Mouse (Mus musculus) kidney, postnatal 4 days (tissue): Measurements from ENCODE around the gene Zfp429.
A peak's percentile ranks its signal among the peaks of the same experiment; 100 is the strongest.
"Not testable (repeated sequence)": the region's sequence is repeated elsewhere in the genome, so short reads cannot be mapped to it uniquely, and the experiment has no call there.

Source experiments
- DNase-seq, 2 experiments: peaks; one replicate each; pipeline ENCODE4 v3.0.0; 2021; ENCODE audit warnings: mixed read lengths in 2 of 2

The Zfp429 gene

DNA sequence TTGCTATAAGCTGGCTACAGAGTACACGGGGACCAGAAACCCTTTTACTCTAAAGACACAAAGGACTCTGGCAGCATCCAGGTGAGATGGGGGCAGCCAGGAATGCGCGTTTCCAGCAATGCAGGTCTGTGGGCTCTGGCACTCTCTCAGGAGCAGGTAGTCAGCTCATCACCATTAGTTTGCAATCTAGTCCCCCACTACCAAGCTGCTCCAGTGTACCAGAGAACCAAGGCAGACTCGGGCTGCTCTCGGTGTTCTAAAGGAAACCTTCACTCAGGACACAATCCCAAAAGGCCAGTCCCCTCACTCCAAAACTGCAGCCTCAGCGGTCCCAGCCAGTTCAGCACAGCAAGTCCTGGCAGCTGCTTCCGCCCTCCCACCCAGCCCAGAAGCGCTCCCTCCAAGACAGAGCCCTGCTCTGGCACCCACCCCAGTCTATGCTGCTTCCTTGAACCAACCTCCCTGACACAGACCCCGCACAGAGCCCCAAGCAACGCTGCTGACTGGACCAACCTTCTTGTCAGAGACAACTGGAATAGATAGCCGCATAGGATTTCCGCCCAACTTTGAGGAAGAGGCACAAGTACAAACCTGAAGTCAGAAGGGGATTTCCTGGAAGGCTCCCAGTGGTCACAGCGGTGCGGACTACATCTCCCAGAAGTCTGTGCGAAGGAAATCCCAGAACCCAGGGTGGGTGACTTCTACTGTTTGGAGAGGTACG lies at the start of gene Zfp429:
Gene Zfp429 (minus strand): TSS at position 637 of the 721 bp plus-strand sequence.
- peak; percentile 79 to 82 for DNase-seq

DNA sequence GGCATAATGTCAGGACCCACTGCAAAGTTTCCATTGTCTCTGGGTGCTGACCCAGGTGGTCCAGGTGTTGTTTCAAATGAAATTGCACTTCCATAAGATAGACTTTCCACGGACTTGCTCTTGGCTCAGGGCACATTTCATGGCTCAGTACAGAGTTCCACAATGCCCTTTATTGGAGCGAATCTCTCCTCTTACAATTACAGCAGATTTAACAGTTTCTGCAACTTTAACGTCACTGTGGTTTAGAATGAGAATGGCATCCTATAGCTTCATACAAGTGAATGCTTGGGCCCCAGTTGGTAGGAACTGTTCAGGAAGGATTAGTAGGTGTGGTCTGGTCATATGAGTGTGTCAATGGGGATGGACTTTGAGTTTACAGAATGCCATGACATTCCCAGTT lies 37.5 kb upstream of the Zfp429 start:
- DNase-seq, result not testable (repeated sequence)

DNA sequence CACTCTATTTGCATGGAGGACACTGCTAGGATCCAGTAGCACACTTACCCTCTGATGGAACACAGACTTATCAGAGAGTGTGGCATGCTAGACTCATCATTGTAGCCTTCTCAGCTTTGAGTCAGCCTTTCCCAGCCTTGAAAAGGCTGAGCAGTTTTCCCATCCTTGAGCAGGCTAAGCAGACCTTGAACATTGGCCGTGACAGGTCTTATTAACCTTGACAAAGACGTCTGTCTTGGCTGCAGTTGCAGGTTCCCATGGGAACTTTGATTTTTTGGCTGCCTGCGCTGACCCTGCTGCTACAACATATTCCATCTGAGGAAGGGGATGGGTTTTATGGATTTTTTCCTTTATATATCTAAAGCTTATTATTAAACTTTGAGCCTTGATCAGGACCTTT lies 28.5 kb upstream of the Zfp429 start:
- DNase-seq, result no peak

DNA sequence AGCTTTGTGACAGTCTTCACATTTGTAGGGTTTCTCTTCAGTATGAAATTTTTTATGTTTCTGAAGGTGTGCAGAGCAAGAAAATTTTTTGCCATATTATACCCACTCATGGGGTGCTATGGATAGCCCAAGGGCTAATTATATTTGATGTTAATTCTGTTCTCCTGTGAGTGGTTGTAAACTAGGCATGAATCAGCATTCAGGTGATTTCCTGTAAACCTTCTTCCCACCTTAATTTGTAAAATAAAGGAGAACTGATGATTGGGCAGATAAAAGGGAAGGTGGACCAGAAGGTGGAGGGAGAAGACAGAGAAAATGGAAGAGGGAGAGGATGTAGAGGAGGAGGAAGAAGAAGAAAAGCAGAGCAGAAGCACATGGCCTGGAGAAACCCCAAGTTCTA lies 26.1 kb upstream of the Zfp429 start:
- not testable (repeated sequence) for DNase-seq

DNA sequence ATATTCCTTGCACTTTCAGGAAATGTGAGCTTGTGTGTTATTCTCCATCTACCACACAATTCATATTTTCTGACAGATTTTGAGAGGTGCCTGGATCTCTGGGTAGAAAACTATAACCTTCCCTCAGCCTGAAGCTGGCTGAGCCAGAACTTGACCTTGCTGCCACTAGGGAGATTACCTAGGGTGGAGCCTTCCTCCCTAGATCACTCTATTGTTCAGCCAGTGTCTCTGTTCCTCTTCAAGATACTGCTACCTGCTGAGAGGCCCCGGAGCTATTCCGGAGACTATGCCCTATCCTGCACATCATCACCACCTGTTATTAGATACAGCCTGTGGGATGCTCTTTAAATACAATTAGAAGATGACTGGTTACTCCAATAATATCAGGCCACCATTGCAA lies 22.9 kb upstream of the Zfp429 start:
- DNase-seq, result not testable (repeated sequence)

DNA sequence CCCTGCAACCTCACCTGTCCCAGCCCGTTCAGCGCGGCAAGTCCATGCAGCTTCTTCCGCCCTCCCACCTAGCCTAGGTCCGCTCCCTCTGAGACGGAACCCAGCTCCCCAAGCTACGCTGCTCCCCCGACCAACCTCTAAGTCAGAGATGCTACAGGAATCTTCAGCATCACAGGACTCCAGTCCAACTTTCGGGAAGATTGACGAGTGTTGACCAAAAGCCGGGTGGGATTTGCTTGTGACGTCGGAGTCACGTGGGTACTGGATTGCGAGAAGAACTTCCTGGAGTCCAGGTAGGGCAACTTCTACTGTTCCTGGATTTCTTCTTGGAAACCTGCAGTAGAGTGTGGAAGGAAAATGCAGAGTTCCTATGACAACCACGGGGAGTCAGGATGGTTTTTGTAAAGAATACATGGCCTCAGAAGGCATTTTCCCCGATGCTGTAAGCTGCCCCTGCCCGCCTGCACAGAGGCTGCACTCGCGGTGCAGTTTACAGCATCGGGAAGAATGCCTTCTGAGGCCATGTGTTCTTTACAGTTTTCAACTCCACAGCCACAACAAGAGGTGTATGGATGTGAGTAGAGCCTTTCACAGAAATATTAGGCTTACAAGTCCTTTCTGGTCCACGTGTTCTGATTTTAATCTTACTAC lies 21.7 kb upstream of the Zfp429 start, which contains the start of gene Zfp459:
Gene Zfp459 (minus strand): TSS at position 212 of the 651 bp plus-strand sequence.
- DNase-seq, result peak; percentile 55 to 63

DNA sequence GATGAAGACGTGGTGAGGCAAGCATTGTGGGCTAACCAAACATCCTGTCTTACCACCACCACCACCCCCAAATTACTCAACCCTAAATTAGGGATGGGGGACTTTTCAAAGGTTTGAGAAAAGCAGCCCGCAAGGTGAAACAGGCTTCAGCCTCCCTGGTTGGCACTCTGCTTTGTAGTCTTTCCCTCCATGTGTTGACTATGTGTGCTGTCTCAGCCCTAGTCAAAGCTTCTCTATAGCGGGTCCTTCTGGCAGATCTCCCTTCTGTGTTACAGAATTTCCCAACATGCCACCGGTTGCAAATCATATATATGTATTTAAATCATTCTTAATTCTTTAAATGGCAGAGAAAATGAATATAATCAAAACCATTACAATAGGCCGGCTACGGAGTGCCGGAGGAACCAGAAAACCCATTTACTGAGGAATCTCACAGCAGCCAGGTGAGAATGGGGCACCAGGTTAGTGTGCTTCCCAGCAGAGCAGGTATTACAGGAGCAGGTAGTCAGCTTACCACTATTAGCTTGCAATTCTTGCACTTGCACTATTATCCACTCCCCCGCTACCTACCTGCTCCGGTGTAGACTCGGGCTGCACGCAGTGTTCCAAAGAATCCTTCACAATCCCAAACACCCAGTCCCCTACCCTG lies 21.1 kb upstream of the Zfp429 start:
- DNase-seq, result no peak

DNA sequence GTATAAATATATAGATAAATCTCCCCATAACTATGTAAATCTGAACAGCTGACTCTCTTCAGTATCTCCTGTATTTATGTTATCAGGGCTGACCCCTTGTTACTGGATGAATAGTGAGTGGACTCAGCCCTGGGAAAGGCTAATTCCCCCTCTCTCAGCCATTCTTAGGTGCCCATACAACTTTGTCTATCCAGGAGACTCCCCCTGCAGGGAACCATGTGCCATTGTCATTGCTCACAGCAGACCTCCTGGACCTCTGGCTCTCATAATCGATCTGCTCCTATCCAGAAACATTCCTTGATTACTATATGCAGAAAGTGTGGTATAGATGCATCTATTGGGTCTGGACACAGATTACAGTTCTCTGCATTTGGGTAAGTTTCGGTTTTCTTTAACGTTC lies 17.2 kb upstream of the Zfp429 start:
- DNase-seq, result no peak

DNA sequence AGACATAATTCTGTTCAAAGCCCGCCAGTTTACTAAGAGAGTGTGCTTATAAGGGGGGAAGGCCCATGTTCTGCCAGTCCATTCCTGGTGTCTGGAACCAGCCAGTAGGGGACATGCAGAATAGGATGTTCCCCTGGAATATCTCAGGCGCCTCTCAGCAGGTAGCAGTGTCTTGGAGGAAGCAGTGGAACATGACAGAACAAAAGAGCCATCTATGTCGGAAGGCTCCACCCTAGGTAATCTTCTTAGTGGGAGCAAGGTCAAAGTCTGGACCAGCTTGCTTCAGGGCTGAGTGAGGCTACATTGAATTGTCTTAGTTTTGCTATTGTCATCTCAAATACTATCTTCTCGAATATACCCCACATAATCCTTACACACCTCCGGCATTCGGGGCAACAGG lies 16.1 kb upstream of the Zfp429 start:
- no peak for DNase-seq

DNA sequence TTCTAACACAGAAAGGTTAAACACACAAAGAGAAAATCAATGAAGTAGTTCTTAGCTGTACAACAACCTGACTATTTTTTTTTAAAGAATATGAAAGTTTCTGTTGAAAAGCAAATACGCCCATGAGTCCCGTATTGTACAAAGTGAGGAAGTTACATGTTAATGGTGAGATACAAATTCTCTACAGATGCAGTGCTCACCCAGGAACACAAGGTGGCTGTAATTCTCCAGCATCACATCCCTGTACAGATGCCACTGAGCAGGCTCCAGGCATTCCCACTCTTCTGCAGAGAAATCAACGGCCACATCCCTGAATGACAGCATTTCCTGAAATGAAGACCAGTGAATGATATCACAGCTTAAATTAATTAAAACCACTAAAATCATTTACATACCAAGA lies 14.0 kb upstream of the Zfp429 start:
- peak in 1 of 2 experiments; percentile 9 for DNase-seq

DNA sequence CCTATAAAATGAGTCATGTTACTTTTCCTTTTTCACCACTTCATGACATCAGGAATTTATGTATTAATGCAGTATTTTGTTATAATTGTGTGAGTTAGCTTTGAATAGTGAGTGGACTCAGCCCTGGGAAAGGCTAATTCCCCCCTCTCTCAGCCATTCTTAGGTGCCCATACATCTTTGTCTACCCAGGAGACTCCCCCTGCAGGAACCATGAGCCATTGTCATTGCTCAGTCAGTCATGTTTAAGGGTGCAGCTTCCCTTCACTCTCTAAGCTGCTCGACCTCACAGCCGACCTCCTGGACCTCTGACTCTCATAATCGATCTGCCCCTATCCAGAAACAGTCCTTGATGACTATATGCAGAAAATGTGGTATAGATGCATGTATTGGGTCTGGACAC lies 23.4 kb downstream of the Zfp429 start:
- not testable (repeated sequence) for DNase-seq

DNA sequence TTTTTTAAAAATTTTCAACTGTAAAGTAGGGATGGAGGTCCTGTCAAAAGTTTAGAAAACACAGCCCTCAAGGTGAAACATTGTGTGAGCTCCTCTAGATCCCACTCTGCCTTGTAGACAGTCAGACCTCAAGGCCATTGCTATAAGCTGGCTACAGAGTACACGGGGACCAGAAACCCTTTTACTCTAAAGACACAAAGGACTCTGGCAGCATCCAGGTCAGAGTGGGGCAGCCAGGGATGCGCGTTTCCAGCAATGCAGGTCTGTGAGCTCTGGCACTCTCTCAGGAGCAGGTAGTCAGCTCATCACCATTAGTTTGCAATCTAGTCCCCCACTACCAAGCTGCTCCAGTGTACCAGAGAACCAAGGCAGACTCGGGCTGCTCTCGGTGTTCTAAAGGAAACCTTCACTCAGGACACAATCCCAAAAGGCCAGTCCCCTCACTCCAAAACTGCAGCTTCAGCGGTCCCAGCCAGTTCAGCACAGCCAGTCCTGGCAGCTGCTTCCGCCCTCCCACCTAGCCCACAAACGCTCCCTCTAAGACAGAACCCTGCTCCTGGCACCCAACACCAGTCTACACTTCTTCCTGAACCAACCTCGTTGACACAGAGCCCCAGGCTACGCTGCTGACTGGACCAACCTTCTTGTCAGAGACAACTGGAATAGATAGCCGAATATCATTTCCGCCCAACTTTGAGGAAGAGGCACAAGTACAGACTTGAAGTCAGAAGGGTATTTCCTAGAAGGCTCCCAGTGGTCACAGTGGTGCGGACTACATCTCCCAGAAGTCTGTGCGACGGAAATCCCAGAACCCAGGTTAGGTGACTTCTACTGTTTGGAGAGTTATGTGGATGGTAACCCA lies 24.3 kb downstream of the Zfp429 start, which contains the start of the genes Gm28041 and Zfp456:
Gene Gm28041 (minus strand): TSS at position 684 of the 862 bp plus-strand sequence.
Gene Zfp456 (minus strand): TSS at position 761 of the 862 bp plus-strand sequence.
- DNase-seq, result peak; percentile 78 to 83

DNA sequence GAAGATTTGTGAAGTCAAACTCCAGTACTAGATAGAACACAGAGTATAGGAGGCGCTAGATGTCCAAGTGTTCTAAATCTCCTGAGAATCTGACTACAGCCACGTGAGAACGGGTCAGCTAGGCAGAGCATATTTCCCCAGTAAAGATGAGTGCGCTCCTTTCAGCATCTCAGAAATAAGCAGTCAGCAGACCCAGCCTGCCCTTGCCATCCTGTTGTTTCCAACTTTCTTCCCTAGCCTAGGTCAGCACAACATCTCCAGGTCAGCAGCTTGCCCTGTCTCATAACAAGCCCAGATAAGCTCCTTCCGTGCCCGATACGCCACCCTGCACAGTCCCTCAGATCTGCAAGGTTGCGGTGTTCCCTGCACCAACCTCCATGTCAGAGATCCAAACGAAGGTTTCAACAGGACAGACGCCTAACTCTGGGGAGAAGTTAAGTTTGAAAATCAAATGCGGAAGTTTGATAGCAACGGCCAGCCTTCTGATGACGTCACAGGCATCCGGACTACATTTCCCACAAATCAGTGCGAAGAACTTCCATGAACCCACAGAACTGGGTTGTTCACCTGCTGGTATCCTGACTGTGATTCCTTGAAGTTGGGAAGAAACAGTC lies 39.4 kb downstream of the Zfp429 start, which contains the start of the genes Gm28044 and Zfp953:
Gene Gm28044 (minus strand): TSS at position 406 of the 614 bp plus-strand sequence.
Gene Zfp953 (minus strand): TSS at position 475 of the 614 bp plus-strand sequence.
- peak; percentile 92 to 94 for DNase-seq

DNA sequence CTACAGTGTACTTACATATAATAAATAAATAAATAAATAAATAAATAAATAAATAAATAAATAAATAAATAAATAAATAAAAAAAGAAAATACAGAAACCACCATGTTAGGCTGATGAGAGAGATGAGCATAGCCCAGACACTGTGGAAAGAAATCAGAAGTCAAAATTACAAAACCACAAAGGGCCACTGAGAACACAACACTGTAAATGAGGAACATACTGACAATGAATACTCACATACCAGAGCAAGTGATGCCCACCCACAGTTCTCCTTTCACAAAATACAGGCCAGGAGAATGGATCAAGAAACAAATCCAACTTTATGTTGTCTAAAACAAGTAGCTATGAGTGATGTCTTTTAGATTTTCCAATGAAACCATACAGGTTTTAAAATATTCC lies 47.8 kb downstream of the Zfp429 start:
- DNase-seq, result no peak

DNA sequence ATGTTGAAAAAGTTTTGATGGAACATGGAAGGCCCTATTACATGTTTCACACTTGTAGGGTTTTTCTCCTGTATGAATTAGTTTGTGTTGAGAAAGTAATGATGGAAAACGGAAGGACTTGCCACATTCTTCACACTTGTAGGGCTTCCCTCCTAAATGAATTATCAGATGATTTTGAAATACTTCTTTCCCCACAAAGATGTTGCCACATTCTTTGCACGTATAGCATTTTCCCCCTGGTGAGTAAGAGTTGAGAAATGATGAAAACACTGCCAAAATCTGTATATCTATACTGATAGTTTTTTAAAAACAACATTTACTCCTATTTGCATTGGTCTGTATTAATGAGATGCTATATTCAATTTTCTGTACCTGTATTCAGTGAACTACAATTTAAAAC lies 56.2 kb downstream of the Zfp429 start:
- no peak for DNase-seq
